Mouse (Mus musculus): Measurements from ENCODE around the gene Letmd1. TPM values are rescaled to one million over a fixed set of nuclear protein-coding genes. Genes with fewer than 3 reads are reported as not detected.
A peak's percentile ranks its signal among the peaks of the same experiment; 100 is the strongest.
"Not testable (repeated sequence)": the region's sequence is repeated elsewhere in the genome, so short reads cannot be mapped to it uniquely, and the experiment has no call there.

Gene Letmd1
- polyA plus RNA-seq, 1 experiment from 2014 or later = 13.6 TPM

DNA sequence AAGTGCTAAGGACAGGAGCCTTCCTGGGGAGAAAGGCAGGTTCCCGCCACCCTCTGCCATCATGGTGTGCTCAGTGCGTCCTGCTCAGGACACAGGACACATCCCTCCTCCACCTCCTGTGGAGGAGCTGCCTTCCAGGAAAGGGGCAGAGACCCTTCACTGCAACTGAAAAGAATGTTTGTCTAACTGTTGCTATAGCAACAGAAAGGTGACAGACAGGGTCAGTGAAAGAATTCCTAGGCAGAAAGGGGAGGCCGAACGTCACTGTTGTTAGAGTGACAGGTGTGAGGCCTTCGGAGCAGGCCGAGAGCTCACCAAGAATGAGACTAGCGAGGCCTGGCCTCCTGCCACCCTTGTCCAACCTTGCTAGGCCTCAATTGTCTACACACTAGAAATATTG lies 17.6 kb downstream of the Letmd1 start:
- Histone ChIP-seq H3K4me3 (ENCODE audit: control insufficient read depth in 1 of 2, insufficient read depth in 1 of 2, low read depth in 1 of 2, low read length in 2 of 2) (no peak overlapping the region), H3K36me3 (ENCODE audit: control insufficient read depth, insufficient read depth, low read length) (peaks cover 66% of the 10 kb centered on the region), H3K4me2 (ENCODE audit: low read length) (no peak overlapping the region), H3K4me1 (ENCODE audit: control insufficient read depth in 2 of 2, insufficient read depth in 2 of 2, low read length in 2 of 2) (peaks cover 22 to 29% of the 10 kb centered on the region in 2 experiments), H3K9ac (ENCODE audit: low read length) (0 out of 2 replicates have a peak overlapping the region, but pooled peaks have one; percentile 11), H3K27me3 (ENCODE audit: control insufficient read depth, insufficient read depth, low read length) (no peaks in the 10 kb centered on the region), H3K9me3 (ENCODE audit: control insufficient read depth, low read length) (no peaks in the 10 kb centered on the region), H3K27ac (replicated peaks in 1 of 2; ENCODE audit: control insufficient read depth in 1 of 2, insufficient read depth in 1 of 2, low read depth in 2 of 2, low read length in 2 of 2) (no peak overlapping the region)
- no peak for ATAC-seq (ENCODE audit: insufficient number of reproducible peaks, insufficient read depth, low FRiP score, low read depth)
- WGBS = 45% methylated on average over 7 of the region's 7 CpGs

DNA sequence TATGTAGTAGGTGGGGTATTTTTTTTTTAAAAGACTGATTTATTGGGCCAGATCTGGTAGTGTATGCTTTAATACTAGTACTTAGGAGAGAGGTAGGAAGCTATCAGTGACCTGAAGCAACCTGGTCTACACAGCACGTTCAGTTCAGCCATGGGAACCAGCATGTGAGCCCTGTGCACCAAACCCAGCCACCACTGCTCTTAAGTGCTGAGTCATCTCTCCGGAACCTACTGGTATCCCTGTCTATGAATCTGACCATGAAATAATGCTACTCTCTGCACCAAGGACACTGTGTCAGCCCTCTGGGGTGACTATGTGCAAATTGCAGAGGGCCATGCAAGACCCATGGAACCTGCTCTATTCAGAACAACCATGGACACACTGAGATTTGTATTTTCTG lies 18.2 kb downstream of the Letmd1 start:
- H3K27me3 ChIP-seq (ENCODE audit: control insufficient read depth, insufficient read depth, low read length) = no peaks in the 10 kb centered on the region
- no peak overlapping the region for H3K27ac ChIP-seq (replicated peaks in 1 of 2; ENCODE audit: control insufficient read depth in 1 of 2, insufficient read depth in 1 of 2, low read depth in 2 of 2, low read length in 2 of 2)
- H3K4me3 ChIP-seq (ENCODE audit: control insufficient read depth in 1 of 2, insufficient read depth in 1 of 2, low read depth in 1 of 2, low read length in 2 of 2) = no peak overlapping the region
- no peaks in the 10 kb centered on the region for H3K9me3 ChIP-seq (ENCODE audit: control insufficient read depth, low read length)
- ATAC-seq (ENCODE audit: insufficient number of reproducible peaks, insufficient read depth, low FRiP score, low read depth) = no peak
- peaks cover 24 to 35% of the 10 kb centered on the region in 2 experiments for H3K4me1 ChIP-seq (ENCODE audit: control insufficient read depth in 2 of 2, insufficient read depth in 2 of 2, low read length in 2 of 2)
- H3K4me2 ChIP-seq (ENCODE audit: low read length) = no peak overlapping the region
- H3K36me3 ChIP-seq (ENCODE audit: control insufficient read depth, insufficient read depth, low read length) = peaks cover 60% of the 10 kb centered on the region
- WGBS = 87% methylated on average over 2 of the region's 2 CpGs
- no peak overlapping the region for H3K9ac ChIP-seq (ENCODE audit: low read length)

DNA sequence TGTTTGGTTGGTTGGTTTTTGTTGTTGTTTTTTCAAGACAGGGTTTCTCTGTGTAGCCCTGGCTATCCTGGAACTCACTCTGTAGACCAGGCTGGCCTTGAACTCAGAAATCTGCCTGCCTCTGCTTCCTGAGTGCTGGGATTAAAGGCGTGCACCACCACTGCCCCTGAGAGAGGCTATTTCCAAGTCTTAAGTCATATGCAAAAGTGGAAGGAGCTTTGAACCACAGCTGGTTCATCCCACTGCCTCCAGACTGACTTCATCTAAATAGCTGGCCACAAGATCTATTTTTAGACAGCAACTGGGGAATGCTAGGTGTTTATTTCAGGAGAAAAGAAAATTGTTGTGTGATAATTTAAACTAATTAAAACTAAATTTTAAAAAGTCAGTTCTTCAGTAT lies 19.5 kb downstream of the Letmd1 start:
- not testable (repeated sequence) for H3K27me3 ChIP-seq (ENCODE audit: control insufficient read depth, insufficient read depth, low read length); ATAC-seq (ENCODE audit: insufficient number of reproducible peaks, insufficient read depth, low FRiP score, low read depth); H3K27ac ChIP-seq (replicated peaks in 1 of 2; ENCODE audit: control insufficient read depth in 1 of 2, insufficient read depth in 1 of 2, low read depth in 2 of 2, low read length in 2 of 2); H3K9me3 ChIP-seq (ENCODE audit: control insufficient read depth, low read length); H3K4me3 ChIP-seq (ENCODE audit: control insufficient read depth in 1 of 2, insufficient read depth in 1 of 2, low read depth in 1 of 2, low read length in 2 of 2); H3K4me2 ChIP-seq (ENCODE audit: low read length); H3K9ac ChIP-seq (ENCODE audit: low read length)
- peaks cover 27 to 46% of the 10 kb centered on the region in 2 experiments for H3K4me1 ChIP-seq (ENCODE audit: control insufficient read depth in 2 of 2, insufficient read depth in 2 of 2, low read length in 2 of 2)
- H3K36me3 ChIP-seq (ENCODE audit: control insufficient read depth, insufficient read depth, low read length) = peaks cover 48% of the 10 kb centered on the region
- WGBS = 23% methylated on average over 1 of the region's 1 CpGs

DNA sequence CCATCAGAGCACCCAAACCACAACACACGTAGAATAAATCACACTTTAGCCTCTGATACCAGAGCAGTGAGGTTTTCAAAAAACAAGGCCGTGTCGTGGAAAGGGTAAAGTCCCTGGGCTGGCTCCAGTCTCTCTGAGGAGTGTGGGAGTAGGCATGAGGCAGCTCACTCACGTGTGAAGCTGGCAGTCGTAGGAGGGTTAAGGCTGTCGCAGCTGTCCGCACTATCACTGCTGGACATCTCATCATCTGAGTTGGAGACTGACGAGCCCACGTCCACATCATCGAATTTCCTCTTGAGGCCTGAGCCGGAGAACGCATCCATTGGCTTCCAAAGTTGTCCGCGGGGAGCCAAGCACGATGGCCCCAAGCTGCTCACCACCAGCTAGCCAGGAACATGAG lies 20.4 kb downstream of the Letmd1 start:
- Histone ChIP-seq H3K9me3 (ENCODE audit: control insufficient read depth, low read length) (no peaks in the 10 kb centered on the region), H3K9ac (ENCODE audit: low read length) (no peak overlapping the region; the same call in 1 of the 2 replicates), H3K36me3 (ENCODE audit: control insufficient read depth, insufficient read depth, low read length) (peaks cover 39% of the 10 kb centered on the region), H3K27me3 (ENCODE audit: control insufficient read depth, insufficient read depth, low read length) (no peaks in the 10 kb centered on the region), H3K4me2 (ENCODE audit: low read length) (no peak overlapping the region), H3K4me1 (ENCODE audit: control insufficient read depth in 2 of 2, insufficient read depth in 2 of 2, low read length in 2 of 2) (peaks cover 29 to 55% of the 10 kb centered on the region in 2 experiments), H3K27ac (replicated peaks in 1 of 2; ENCODE audit: control insufficient read depth in 1 of 2, insufficient read depth in 1 of 2, low read depth in 2 of 2, low read length in 2 of 2) (0 out of 4 replicates have a peak overlapping the region, but pooled peaks of 1 of the 2 experiments have one; percentile 6), H3K4me3 (ENCODE audit: control insufficient read depth in 1 of 2, insufficient read depth in 1 of 2, low read depth in 1 of 2, low read length in 2 of 2) (no peak overlapping the region)
- ATAC-seq (ENCODE audit: insufficient number of reproducible peaks, insufficient read depth, low FRiP score, low read depth) = no peak
- 75% methylated on average over 15 of the region's 15 CpGs for WGBS

DNA sequence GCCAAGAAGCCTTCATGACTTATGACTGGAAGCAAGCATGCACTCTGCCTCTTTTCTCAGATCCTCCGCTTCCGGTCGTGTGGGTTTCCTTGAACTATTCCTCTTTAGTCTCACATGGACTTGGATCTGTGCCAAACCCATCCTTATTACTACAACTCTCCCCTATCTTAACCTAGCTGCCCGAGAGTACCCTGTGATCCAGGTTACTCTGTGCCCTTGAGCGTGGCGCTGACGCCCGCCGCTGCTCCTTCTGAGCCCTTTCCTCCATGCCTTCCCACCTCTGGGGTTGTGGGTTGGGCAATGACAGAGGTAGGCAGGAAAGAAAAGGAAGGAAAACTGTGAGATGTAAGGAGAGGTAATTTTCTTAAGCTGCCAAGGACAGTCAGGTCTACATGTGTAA lies 23.1 kb downstream of the Letmd1 start:
- ATAC-seq (ENCODE audit: insufficient number of reproducible peaks, insufficient read depth, low FRiP score, low read depth) = no peak
- Histone ChIP-seq H3K9ac (ENCODE audit: low read length) (no peak overlapping the region), H3K27me3 (ENCODE audit: control insufficient read depth, insufficient read depth, low read length) (no peaks in the 10 kb centered on the region), H3K27ac (replicated peaks in 1 of 2; ENCODE audit: control insufficient read depth in 1 of 2, insufficient read depth in 1 of 2, low read depth in 2 of 2, low read length in 2 of 2) (no peak overlapping the region), H3K9me3 (ENCODE audit: control insufficient read depth, low read length) (no peaks in the 10 kb centered on the region), H3K4me3 (ENCODE audit: control insufficient read depth in 1 of 2, insufficient read depth in 1 of 2, low read depth in 1 of 2, low read length in 2 of 2) (no peak overlapping the region), H3K4me1 (ENCODE audit: control insufficient read depth in 2 of 2, insufficient read depth in 2 of 2, low read length in 2 of 2) (peaks cover 30 to 57% of the 10 kb centered on the region in 2 experiments), H3K4me2 (ENCODE audit: low read length) (0 out of 2 replicates have a peak overlapping the region, but pooled peaks have one; percentile 5), H3K36me3 (ENCODE audit: control insufficient read depth, insufficient read depth, low read length) (peaks cover 12% of the 10 kb centered on the region)
- WGBS = 67% methylated on average over 9 of the region's 9 CpGs

DNA sequence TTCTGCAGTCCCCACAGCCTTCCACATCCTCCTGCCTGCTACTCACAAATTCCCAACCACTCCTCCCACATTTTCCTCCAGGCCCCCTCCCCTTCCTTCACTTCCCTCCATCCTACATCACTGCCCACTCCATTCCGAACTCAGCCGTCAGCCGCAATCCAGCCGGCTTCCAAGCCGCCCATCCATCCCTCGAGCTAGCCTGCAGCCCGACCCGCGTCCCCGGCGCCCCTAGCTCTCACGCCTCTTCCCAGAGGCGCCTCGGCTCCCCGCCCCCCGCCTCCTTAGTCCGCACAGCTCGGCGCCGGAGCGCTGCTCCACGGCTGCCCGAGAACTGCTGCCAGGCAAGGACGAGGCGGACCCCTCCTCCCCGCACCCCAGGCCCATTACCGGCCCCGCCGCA lies 25.8 kb downstream of the Letmd1 start:
- peak; percentile 66 for ATAC-seq (ENCODE audit: insufficient number of reproducible peaks, insufficient read depth, low FRiP score, low read depth)

DNA sequence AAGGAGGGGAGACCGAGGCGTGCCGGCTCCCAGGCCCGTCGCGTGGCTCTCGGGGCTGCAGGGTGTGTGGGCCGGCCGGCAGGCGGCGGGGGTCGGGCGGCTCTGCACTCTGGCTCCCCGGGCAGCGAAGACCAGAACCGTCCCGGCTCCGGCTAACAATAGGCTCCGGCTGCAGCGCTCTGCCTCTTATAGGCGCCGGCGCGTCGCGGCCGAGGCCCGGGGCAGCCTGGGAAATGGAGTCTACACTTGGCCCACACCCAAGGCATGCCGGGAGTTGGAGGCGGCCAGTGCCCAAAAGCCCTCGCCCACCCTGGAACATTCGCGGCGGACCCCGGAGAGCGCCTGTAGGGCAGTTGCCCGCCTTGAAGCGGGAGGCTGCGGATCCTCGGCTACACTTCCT lies 26.3 kb downstream of the Letmd1 start, which contains the start of gene Csrnp2:
Gene Csrnp2 (minus strand): TSS at position 387 of the 400 bp plus-strand sequence.
- ATAC-seq (ENCODE audit: insufficient number of reproducible peaks, insufficient read depth, low FRiP score, low read depth) = peak; percentile 95
- Histone ChIP-seq H3K36me3 (ENCODE audit: control insufficient read depth, insufficient read depth, low read length) (no peaks in the 10 kb centered on the region), H3K9me3 (ENCODE audit: control insufficient read depth, low read length) (no peaks in the 10 kb centered on the region), H3K27ac (replicated peaks in 1 of 2; ENCODE audit: control insufficient read depth in 1 of 2, insufficient read depth in 1 of 2, low read depth in 2 of 2, low read length in 2 of 2) (peak within 1 kb of the TSS; percentile 80 to 85), H3K27me3 (ENCODE audit: control insufficient read depth, insufficient read depth, low read length) (no peaks in the 10 kb centered on the region), H3K4me3 (ENCODE audit: control insufficient read depth in 1 of 2, insufficient read depth in 1 of 2, low read depth in 1 of 2, low read length in 2 of 2) (peak within 1 kb of the TSS; percentile 63 to 92), H3K4me1 (ENCODE audit: control insufficient read depth in 2 of 2, insufficient read depth in 2 of 2, low read length in 2 of 2) (peaks cover 16 to 38% of the 10 kb centered on the region in 2 experiments), H3K9ac (ENCODE audit: low read length) (peak within 1 kb of the TSS; percentile 90), H3K4me2 (ENCODE audit: low read length) (peak within 1 kb of the TSS; percentile 75)
- under 1% methylated on average over 39 of the region's 40 CpGs for WGBS

More for the DNA sequence above, 25.8 kb downstream of the Letmd1 start:
- H3K27ac ChIP-seq (replicated peaks in 1 of 2; ENCODE audit: control insufficient read depth in 1 of 2, insufficient read depth in 1 of 2, low read depth in 2 of 2, low read length in 2 of 2) = peak overlapping the region; percentile 80 to 85
- WGBS = 1% methylated on average over 29 of the region's 29 CpGs
- no peaks in the 10 kb centered on the region for H3K9me3 ChIP-seq (ENCODE audit: control insufficient read depth, low read length)
- H3K4me1 ChIP-seq (ENCODE audit: control insufficient read depth in 2 of 2, insufficient read depth in 2 of 2, low read length in 2 of 2) = peaks cover 18 to 42% of the 10 kb centered on the region in 2 experiments
- H3K9ac ChIP-seq (ENCODE audit: low read length) = peak overlapping the region; percentile 90
- no peaks in the 10 kb centered on the region for H3K36me3 ChIP-seq (ENCODE audit: control insufficient read depth, insufficient read depth, low read length)
- peak overlapping the region; percentile 75 for H3K4me2 ChIP-seq (ENCODE audit: low read length)
- no peaks in the 10 kb centered on the region for H3K27me3 ChIP-seq (ENCODE audit: control insufficient read depth, insufficient read depth, low read length)
- peak overlapping the region; percentile 63 to 92 for H3K4me3 ChIP-seq (ENCODE audit: control insufficient read depth in 1 of 2, insufficient read depth in 1 of 2, low read depth in 1 of 2, low read length in 2 of 2)

DNA sequence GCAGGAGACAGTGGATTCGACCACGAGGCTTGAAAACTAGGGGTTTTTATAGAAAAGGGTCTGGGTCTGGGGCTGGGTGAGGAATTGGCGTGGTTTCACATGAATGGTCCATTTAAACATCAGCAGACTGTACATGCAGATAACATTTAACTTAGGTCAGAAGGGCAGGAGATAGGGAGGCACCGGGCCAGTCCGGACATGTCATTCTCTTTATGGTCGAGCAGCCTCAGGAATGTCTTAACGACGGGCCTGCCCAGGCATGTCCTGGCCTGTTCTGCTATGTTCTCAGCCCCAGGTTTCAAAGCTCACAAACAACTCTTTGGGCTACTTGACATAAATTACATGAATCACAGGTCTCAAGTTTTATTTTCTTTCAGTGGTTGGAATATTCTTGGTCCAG lies 30.7 kb downstream of the Letmd1 start:
- H3K4me2 ChIP-seq (ENCODE audit: low read length); H3K4me1 ChIP-seq (ENCODE audit: control insufficient read depth in 2 of 2, insufficient read depth in 2 of 2, low read length in 2 of 2); H3K9me3 ChIP-seq (ENCODE audit: control insufficient read depth, low read length); H3K9ac ChIP-seq (ENCODE audit: low read length); H3K27me3 ChIP-seq (ENCODE audit: control insufficient read depth, insufficient read depth, low read length); H3K4me3 ChIP-seq (ENCODE audit: control insufficient read depth in 1 of 2, insufficient read depth in 1 of 2, low read depth in 1 of 2, low read length in 2 of 2); ATAC-seq (ENCODE audit: insufficient number of reproducible peaks, insufficient read depth, low FRiP score, low read depth); H3K27ac ChIP-seq (replicated peaks in 1 of 2; ENCODE audit: control insufficient read depth in 1 of 2, insufficient read depth in 1 of 2, low read depth in 2 of 2, low read length in 2 of 2): not testable (repeated sequence)
- peaks cover 13% of the 10 kb centered on the region; the same call in 1 of the 2 replicates for H3K36me3 ChIP-seq (ENCODE audit: control insufficient read depth, insufficient read depth, low read length)
- 64% methylated on average over 8 of the region's 8 CpGs for WGBS

Data from heart, embryonic 14.5 days (tissue).